In the genomic region with DNA sequence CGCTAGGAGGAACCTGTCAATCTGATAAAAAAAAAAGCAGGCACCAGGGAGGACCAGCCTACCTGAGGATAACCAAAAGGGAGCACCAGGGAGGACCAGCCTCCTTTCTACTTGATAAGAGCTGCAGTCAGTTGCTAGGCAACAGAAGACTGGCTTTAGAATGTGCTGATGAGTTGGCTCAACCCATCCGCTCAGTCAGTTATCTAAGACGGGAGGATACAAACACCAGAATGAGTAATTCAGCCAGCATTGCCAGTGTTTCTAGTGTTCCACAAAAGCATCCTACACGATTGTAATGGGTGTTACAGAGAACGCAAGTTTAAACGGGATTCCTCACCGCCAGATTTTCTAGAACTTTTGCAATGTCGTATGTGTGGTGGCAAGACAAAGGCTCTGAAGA, we compare ENCODE assay signal across 25 mouse cellular contexts. TPM values are rescaled to one million over a fixed set of nuclear protein-coding genes. Genes with fewer than 3 reads are reported as not detected.
DNase-seq lines count a peak whose midpoint lies in the region; ATAC-seq and TF ChIP-seq lines count a peak whose summit lies in the region.
"Had no signal": no experiment of that assay in that cellular context is flagged by ENCODE, and none has a peak within 500 bp of the region (broad histone marks: within the 10 kb centered on the region; RNA-seq: fewer than 3 reads in every experiment).

No protein-coding gene starts in this region.

- H3K27ac ChIP-seq in layer of hippocampus, adult 2 months, result peak overlapping the region; percentile 43; the same call in 1 of the 2 replicates
- no peak overlapping the region for H3K27ac ChIP-seq in forebrain, embryonic 16.5 days (ENCODE audit: low read length)
- H3K27ac ChIP-seq: hindbrain, embryonic 14.5 days; intestine, embryonic 15.5 days; limb, embryonic 15.5 days; neural tube, embryonic 15.5 days had no signal

- no peak for TF ChIP-seq CTCF in layer of hippocampus, adult 2 months (conservative IDR thresholded peaks at IDR 0.05)

- H3K36me3 ChIP-seq in forebrain, embryonic 16.5 days (ENCODE audit: control insufficient read depth, insufficient read depth), result peaks cover 20% of the 10 kb centered on the region

- no peak overlapping the region for H3K4me2 ChIP-seq in forebrain, embryonic 16.5 days (ENCODE audit: low read length)
- H3K4me2 ChIP-seq: heart, embryonic 11.5 days; hindbrain, embryonic 14.5 days; intestine, embryonic 15.5 days; limb, embryonic 15.5 days; neural tube, embryonic 15.5 days had no signal

- H3K4me3 ChIP-seq in layer of hippocampus, adult 2 months, result no peak overlapping the region
- no peak overlapping the region for H3K4me3 ChIP-seq in forebrain, embryonic 16.5 days (replicated peaks; ENCODE audit: low read length)
- H3K4me3 ChIP-seq: intestine, embryonic 15.5 days; limb, embryonic 15.5 days; myocyte; neural tube, embryonic 15.5 days had no signal

- no peak overlapping the region for H3K9ac ChIP-seq in forebrain, embryonic 16.5 days (replicated peaks; ENCODE audit: low read depth, low read length)
- H3K9ac ChIP-seq: hindbrain, embryonic 14.5 days; intestine, embryonic 15.5 days; limb, embryonic 15.5 days; neural tube, embryonic 15.5 days had no signal

- no peaks in the 10 kb centered on the region for H3K27me3 ChIP-seq in forebrain, embryonic 16.5 days (replicated peaks; ENCODE audit: control insufficient read depth, insufficient read depth, low read length)
- H3K27me3 ChIP-seq: intestine, embryonic 15.5 days; limb, embryonic 15.5 days; neural tube, embryonic 15.5 days; Patski had no signal

- ATAC-seq in forebrain, embryonic 16.5 days, result no peak
- ATAC-seq: forebrain, embryonic 14.5 days; intestine, embryonic 15.5 days; Patski had no signal

- intact Hi-C loops in left cerebral cortex, postnatal 14 days (cut with DNase I), result no loop called here
- intact Hi-C loops in gastrocnemius, postnatal 36 days (cut with DNase I), result no loop called here

- peak; percentile 35 for DNase-seq in layer of hippocampus, adult 11-12 months (ENCODE audit: low spot score)
- no peak for DNase-seq in layer of hippocampus, postnatal 25 days (ENCODE audit: extremely low spot score in 1 of 2, low spot score in 1 of 2)
- peak; percentile 45 for DNase-seq in R1 (ENCODE audit: low read depth, low spot score)
- peak; percentile 37 to 85 for DNase-seq in layer of hippocampus, adult 2 months (ENCODE audit: low spot score in 2 of 2)
- DNase-seq in left cerebral cortex, postnatal 14 days (ENCODE audit: low spot score in 2 of 2), result peak; percentile 45 to 81
- no peak for DNase-seq in gastrocnemius, postnatal 36 days
- DNase-seq in urinary bladder, postnatal 10 days (ENCODE audit: low spot score), result no peak
- DNase-seq: adrenal gland, postnatal 25 days; cerebellum, postnatal 10 days; lung, adult 18-20 months; lung, postnatal 36 days; retina, postnatal 1 day; thymus, postnatal 36 days had no signal

- H3K4me1 ChIP-seq in forebrain, embryonic 16.5 days (replicated peaks; ENCODE audit: control insufficient read depth, insufficient read depth, low read length), result no peaks in the 10 kb centered on the region
- H3K4me1 ChIP-seq: intestine, embryonic 15.5 days; limb, embryonic 15.5 days; neural tube, embryonic 15.5 days had no signal

- 70% methylated on average over 8 of the region's 8 CpGs for WGBS in forebrain, embryonic 16.5 days

- H3K9me3 ChIP-seq in forebrain, embryonic 16.5 days (ENCODE audit: control insufficient read depth, low read length), result no peaks in the 10 kb centered on the region
- H3K9me3 ChIP-seq: intestine, embryonic 15.5 days; limb, embryonic 15.5 days; neural tube, embryonic 15.5 days had no signal

RNA-seq across cellular contexts. Expression of a gene that starts 11.7 kb away (rescaled TPM):
- under 1 TPM in 1 of 2 experiments, not detected in 1; 0.30 TPM for total RNA-seq in layer of hippocampus, postnatal 25 days (2021)
- not detected for total RNA-seq in layer of hippocampus, adult 2 months (2021)
- under 1 TPM in 1 of 2 experiments, not detected in 1; 0.63 TPM for total RNA-seq in left cerebral cortex, postnatal 14 days (2021)
- not detected for total RNA-seq in gastrocnemius, postnatal 36 days (2021)
- 0.51 and 1.2 TPM in 2 replicates for polyA plus RNA-seq in forebrain, embryonic 16.5 days (2015; fragmentation: Nextera tagmentation; extraction: Ambion mirVana)
- total RNA-seq: adrenal gland, postnatal 25 days; heart, postnatal 25 days; layer of hippocampus, postnatal 14 days had no signal
- polyA plus RNA-seq: myocyte; Patski; testis, adult 2 months had no signal

RNA-seq across cellular contexts. Expression of a gene that starts 23.2 kb away (rescaled TPM):
- 10 to 100 TPM; 40.9 to 57.8 TPM for total RNA-seq in layer of hippocampus, postnatal 25 days (2021)
- total RNA-seq in layer of hippocampus, adult 2 months (2021), result 10 to 100 TPM; 57.2 to 57.8 TPM
- 10 to 100 TPM; 54.2 to 59.7 TPM for total RNA-seq in left cerebral cortex, postnatal 14 days (2021)
- 1 to 10 TPM; 7.9 to 8.1 TPM for total RNA-seq in gastrocnemius, postnatal 36 days (2021)
- polyA plus RNA-seq in forebrain, embryonic 16.5 days (2015; fragmentation: Nextera tagmentation; extraction: Ambion mirVana), result 21.3 and 27.2 TPM in 2 replicates

RNA-seq across cellular contexts. Expression of a gene that starts 45.3 kb away (rescaled TPM):
- total RNA-seq in layer of hippocampus, postnatal 25 days (2021), result 10 to 100 TPM; 21.7 to 24.5 TPM
- 10 to 100 TPM; 22.0 to 25.4 TPM for total RNA-seq in layer of hippocampus, adult 2 months (2021)
- 10 to 100 TPM; 31.4 to 33.8 TPM for total RNA-seq in left cerebral cortex, postnatal 14 days (2021)
- total RNA-seq in gastrocnemius, postnatal 36 days (2021), result 1 to 10 TPM; 6.6 to 7.9 TPM
- 15.2 and 19.3 TPM in 2 replicates for polyA plus RNA-seq in forebrain, embryonic 16.5 days (2015; fragmentation: Nextera tagmentation; extraction: Ambion mirVana)

RNA-seq across cellular contexts. Expression of a gene that starts 45.5 kb away (rescaled TPM):
- 1 to 10 TPM; 2.5 to 2.9 TPM for total RNA-seq in layer of hippocampus, postnatal 25 days (2021)
- 1 to 10 TPM; 3.5 to 3.7 TPM for total RNA-seq in layer of hippocampus, adult 2 months (2021)
- 1 to 10 TPM; 4.6 to 6.4 TPM for total RNA-seq in left cerebral cortex, postnatal 14 days (2021)
- under 1 TPM in 1 of 2 experiments, not detected in 1; 0.17 TPM for total RNA-seq in gastrocnemius, postnatal 36 days (2021)
- polyA plus RNA-seq in forebrain, embryonic 16.5 days (2015; fragmentation: Nextera tagmentation; extraction: Ambion mirVana), result 3.0 TPM in 2 replicates

Comparison
In these comparisons a context has a peak if more than half of its experiments do, and no peak if none do; other contexts are left out.
1. DNase-seq: peak in layer of hippocampus, adult 11-12 months (single experiment), R1 (single experiment), layer of hippocampus, adult 2 months (2 of 2) and left cerebral cortex, postnatal 14 days (2 of 2); none in layer of hippocampus, postnatal 25 days (0 of 2), gastrocnemius, postnatal 36 days (0 of 2) and urinary bladder, postnatal 10 days (single experiment).
2. RNA of a gene that starts 23.2 kb away (total RNA-seq): 54.2 to 59.7 TPM in left cerebral cortex, postnatal 14 days, 40.9 to 57.8 TPM in layer of hippocampus, postnatal 25 days and 57.2 to 57.8 TPM in layer of hippocampus, adult 2 months; 7.9 to 8.1 TPM in gastrocnemius, postnatal 36 days; every median in the first group is over 4 times any median in the second.